ENCODE assay signal across 26 mouse cellular contexts in the genomic region with DNA sequence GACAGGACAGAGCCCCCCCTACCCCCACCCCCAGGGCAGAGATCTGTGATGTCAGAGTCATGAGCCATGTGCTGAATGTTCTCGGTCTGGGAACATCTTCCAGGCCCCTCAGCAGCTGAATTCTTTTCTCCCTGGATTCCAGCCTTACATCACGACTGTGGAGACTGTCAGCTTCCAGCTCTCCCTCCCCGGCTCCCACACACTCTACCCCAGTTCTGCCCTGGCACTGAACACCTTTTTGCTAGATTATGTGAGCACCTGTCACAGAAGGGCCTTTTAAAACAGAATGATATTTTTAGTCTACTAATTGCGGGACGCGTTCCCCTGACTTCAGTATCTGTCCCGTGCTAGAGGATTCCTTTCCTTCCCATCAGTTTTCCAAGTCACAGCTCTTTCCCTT. TPM values are rescaled to one million over a fixed set of nuclear protein-coding genes. Genes with fewer than 3 reads are reported as not detected.
A peak's percentile ranks its signal among the peaks of the same experiment; 100 is the strongest.
DNase-seq lines count a peak whose midpoint lies in the region; ATAC-seq and TF ChIP-seq lines count a peak whose summit lies in the region.
"Had no signal": no experiment of that assay in that cellular context is flagged by ENCODE, and none has a peak within 500 bp of the region (broad histone marks: within the 10 kb centered on the region; RNA-seq: fewer than 3 reads in every experiment).

No protein-coding gene starts in this region.

- ATAC-seq in forebrain, embryonic 13.5 days = no peak
- no peak for ATAC-seq in forebrain, postnatal 0 days
- ATAC-seq in intestine, embryonic 15.5 days = peak; percentile 15; the same call in 1 of the 2 replicates
- ATAC-seq in intestine, postnatal 0 days = no peak
- ATAC-seq: activated CD4-positive, CD25-positive, alpha-beta regulatory T cell, adult 4 months had no signal

- 0 out of 2 replicates have a peak overlapping the region, but pooled peaks have one; percentile 1 for H3K27ac ChIP-seq in forebrain, embryonic 13.5 days
- H3K27ac ChIP-seq in forebrain, postnatal 0 days (ENCODE audit: low read depth, low read length) = no peak overlapping the region
- H3K27ac ChIP-seq in intestine, embryonic 15.5 days = no peak overlapping the region
- no peak overlapping the region for H3K27ac ChIP-seq in intestine, postnatal 0 days (ENCODE audit: low read depth, low read length)
- H3K27ac ChIP-seq: hindbrain, embryonic 15.5 days had no signal

- H3K9me3 ChIP-seq in forebrain, embryonic 13.5 days (replicated peaks) = no peaks in the 10 kb centered on the region
- no peaks in the 10 kb centered on the region for H3K9me3 ChIP-seq in forebrain, postnatal 0 days (ENCODE audit: low read length)
- no peaks in the 10 kb centered on the region for H3K9me3 ChIP-seq in intestine, embryonic 15.5 days
- H3K9me3 ChIP-seq in intestine, postnatal 0 days (ENCODE audit: control insufficient read depth) = no peaks in the 10 kb centered on the region
- H3K9me3 ChIP-seq: hindbrain, embryonic 15.5 days had no signal

- H3K4me3 ChIP-seq in forebrain, embryonic 13.5 days = no peak overlapping the region
- no peak overlapping the region for H3K4me3 ChIP-seq in forebrain, postnatal 0 days (ENCODE audit: low read depth, low read length)
- H3K4me3 ChIP-seq in intestine, embryonic 15.5 days (replicated peaks) = no peak overlapping the region
- H3K4me3 ChIP-seq in intestine, postnatal 0 days (ENCODE audit: low read depth, low read length) = no peak overlapping the region
- H3K4me3 ChIP-seq: hindbrain, embryonic 15.5 days; megakaryocyte, embryonic 14.5 days; myocyte had no signal

- WGBS in forebrain, embryonic 13.5 days = 66% methylated on average over 7 of the region's 7 CpGs
- 62% methylated on average over 7 of the region's 7 CpGs for WGBS in forebrain, postnatal 0 days
- 53% methylated on average over 7 of the region's 7 CpGs for WGBS in intestine, embryonic 15.5 days
- 55% methylated on average over 7 of the region's 7 CpGs for WGBS in intestine, postnatal 0 days

- H3K36me3 ChIP-seq in forebrain, embryonic 13.5 days (ENCODE audit: poor library complexity, severe bottlenecking) = no peaks in the 10 kb centered on the region
- H3K36me3 ChIP-seq in forebrain, postnatal 0 days (ENCODE audit: insufficient read depth) = no peaks in the 10 kb centered on the region
- no peaks in the 10 kb centered on the region for H3K36me3 ChIP-seq in intestine, embryonic 15.5 days
- H3K36me3 ChIP-seq in intestine, postnatal 0 days (ENCODE audit: control insufficient read depth, insufficient read depth) = no peaks in the 10 kb centered on the region
- H3K36me3 ChIP-seq: G1E; hindbrain, embryonic 15.5 days had no signal

- H3K9ac ChIP-seq in forebrain, embryonic 13.5 days = no peak overlapping the region
- H3K9ac ChIP-seq in forebrain, postnatal 0 days = no peak overlapping the region
- H3K9ac ChIP-seq in intestine, embryonic 15.5 days = no peak overlapping the region
- no peak overlapping the region for H3K9ac ChIP-seq in intestine, postnatal 0 days (ENCODE audit: low read depth, low read length)
- H3K9ac ChIP-seq: hindbrain, embryonic 15.5 days had no signal

- peaks cover 15% of the 10 kb centered on the region; the same call in 1 of the 2 replicates for H3K27me3 ChIP-seq in forebrain, embryonic 13.5 days
- no peaks in the 10 kb centered on the region for H3K27me3 ChIP-seq in forebrain, postnatal 0 days (ENCODE audit: insufficient read depth, low read length)
- 0 out of 2 replicates have a peak, but pooled peaks cover 2% of the 10 kb centered on the region for H3K27me3 ChIP-seq in intestine, embryonic 15.5 days (replicated peaks)
- peaks cover 14% of the 10 kb centered on the region for H3K27me3 ChIP-seq in intestine, postnatal 0 days (replicated peaks; ENCODE audit: control insufficient read depth, insufficient read depth, low read length)
- H3K27me3 ChIP-seq: hindbrain, embryonic 15.5 days had no signal

- no peak overlapping the region for H3K4me2 ChIP-seq in forebrain, embryonic 13.5 days
- no peak overlapping the region for H3K4me2 ChIP-seq in forebrain, postnatal 0 days (ENCODE audit: low read depth)
- no peak overlapping the region for H3K4me2 ChIP-seq in intestine, embryonic 15.5 days (replicated peaks)
- no peak overlapping the region for H3K4me2 ChIP-seq in intestine, postnatal 0 days (replicated peaks; ENCODE audit: low read depth)
- H3K4me2 ChIP-seq: hindbrain, embryonic 15.5 days; liver, embryonic 11.5 days had no signal

- TF ChIP-seq CTCF in forebrain, postnatal 0 days (IDR thresholded peaks at IDR 0.05; ENCODE audit: low read depth) = no peak
- no peak for TF ChIP-seq CTCF in intestine, postnatal 0 days (IDR thresholded peaks at IDR 0.05; ENCODE audit: low read depth)

- no peak for DNase-seq in forebrain, postnatal 0 days
- DNase-seq in right cerebral cortex, adult 18-20 months = peak; percentile 38
- DNase-seq in right cerebral cortex, postnatal 25 days = no peak
- no peak for DNase-seq in kidney, adult 9 months
- DNase-seq: adrenal gland, postnatal 14 days; cerebellum, adult 18-20 months; gastrocnemius, postnatal 14 days; heart, adult 18-20 months; kidney, adult 8-10 months; kidney, postnatal 36 days; layer of hippocampus, adult 9-11 months; lung, adult 18-20 months; thymus, postnatal 25 days had no signal

- H3K4me1 ChIP-seq in forebrain, embryonic 13.5 days = peaks cover 47% of the 10 kb centered on the region
- peaks cover 14% of the 10 kb centered on the region for H3K4me1 ChIP-seq in forebrain, postnatal 0 days (ENCODE audit: insufficient read depth)
- H3K4me1 ChIP-seq in intestine, embryonic 15.5 days (replicated peaks) = peaks cover 28% of the 10 kb centered on the region
- H3K4me1 ChIP-seq in intestine, postnatal 0 days (replicated peaks; ENCODE audit: control insufficient read depth, insufficient read depth, low read length) = no peaks in the 10 kb centered on the region; the same call in 1 of the 2 replicates

RNA-seq across cellular contexts. Expression of gene Aqp6, which starts 10.4 kb away (rescaled TPM):
- polyA plus RNA-seq in forebrain, embryonic 13.5 days (2015; fragmentation: Nextera tagmentation; extraction: Ambion mirVana) = not detected in 2 replicates
- total RNA-seq in forebrain, postnatal 0 days (2014; rRNA removed) = not detected in 2 replicates
- 0.06 TPM in 1 of 2 replicates, not detected in the other for polyA plus RNA-seq in forebrain, postnatal 0 days (2015; fragmentation: Nextera tagmentation; extraction: Ambion mirVana)
- not detected in 2 replicates for polyA plus RNA-seq in intestine, embryonic 15.5 days (2015; fragmentation: Nextera tagmentation; extraction: Ambion mirVana)
- polyA plus RNA-seq in intestine, postnatal 0 days (2015; fragmentation: Nextera tagmentation; extraction: Ambion mirVana) = not detected in 2 replicates
- total RNA-seq: adrenal gland, postnatal 14 days; G1E; gastrocnemius, postnatal 14 days had no signal
- polyA plus RNA-seq: activated CD4-positive, CD25-positive, alpha-beta regulatory T cell, adult 4 months; forebrain, embryonic 11.5 days; G1E; heart, embryonic 16.5 days; limb, embryonic 11.5 days; liver, embryonic 11.5 days; myocyte; small intestine, adult 2 months had no signal

RNA-seq across cellular contexts. Expression of gene Aqp5, which starts 21.0 kb away (rescaled TPM):
- polyA plus RNA-seq in forebrain, embryonic 13.5 days (2015; fragmentation: Nextera tagmentation; extraction: Ambion mirVana) = 0.14 and 0.25 TPM in 2 replicates
- 0.46 and 0.76 TPM in 2 replicates for total RNA-seq in forebrain, postnatal 0 days (2014; rRNA removed)
- 0.59 and 0.64 TPM in 2 replicates for polyA plus RNA-seq in forebrain, postnatal 0 days (2015; fragmentation: Nextera tagmentation; extraction: Ambion mirVana)
- 0.65 and 1.1 TPM in 2 replicates for polyA plus RNA-seq in intestine, embryonic 15.5 days (2015; fragmentation: Nextera tagmentation; extraction: Ambion mirVana)
- 0.14 TPM in 1 of 2 replicates, not detected in the other for polyA plus RNA-seq in intestine, postnatal 0 days (2015; fragmentation: Nextera tagmentation; extraction: Ambion mirVana)
- total RNA-seq: gastrocnemius, postnatal 14 days had no signal
- polyA plus RNA-seq: activated CD4-positive, CD25-positive, alpha-beta regulatory T cell, adult 4 months; G1E; limb, embryonic 11.5 days had no signal

RNA-seq across cellular contexts. Expression of gene Aqp2, which starts 32.7 kb away (rescaled TPM):
- not detected in 2 replicates for polyA plus RNA-seq in forebrain, embryonic 13.5 days (2015; fragmentation: Nextera tagmentation; extraction: Ambion mirVana)
- not detected in 2 replicates for total RNA-seq in forebrain, postnatal 0 days (2014; rRNA removed)
- not detected in 2 replicates for polyA plus RNA-seq in forebrain, postnatal 0 days (2015; fragmentation: Nextera tagmentation; extraction: Ambion mirVana)
- 0.11 TPM in 1 of 2 replicates, not detected in the other for polyA plus RNA-seq in intestine, embryonic 15.5 days (2015; fragmentation: Nextera tagmentation; extraction: Ambion mirVana)
- not detected in 2 replicates for polyA plus RNA-seq in intestine, postnatal 0 days (2015; fragmentation: Nextera tagmentation; extraction: Ambion mirVana)
- total RNA-seq: gastrocnemius, postnatal 14 days; heart, adult 18-20 months had no signal
- polyA plus RNA-seq: activated CD4-positive, CD25-positive, alpha-beta regulatory T cell, adult 4 months; forebrain, embryonic 11.5 days; G1E; hindbrain, embryonic 15.5 days; limb, embryonic 11.5 days; liver, embryonic 11.5 days; small intestine, adult 2 months had no signal

RNA-seq across cellular contexts. Expression of gene Racgap1, which starts 39.9 kb away (rescaled TPM):
- 182 and 189 TPM in 2 replicates for polyA plus RNA-seq in forebrain, embryonic 13.5 days (2015; fragmentation: Nextera tagmentation; extraction: Ambion mirVana)
- 27.5 and 39.7 TPM in 2 replicates for total RNA-seq in forebrain, postnatal 0 days (2014; rRNA removed)
- 31.7 and 34.2 TPM in 2 replicates for polyA plus RNA-seq in forebrain, postnatal 0 days (2015; fragmentation: Nextera tagmentation; extraction: Ambion mirVana)
- polyA plus RNA-seq in intestine, embryonic 15.5 days (2015; fragmentation: Nextera tagmentation; extraction: Ambion mirVana) = 108 and 120 TPM in 2 replicates
- polyA plus RNA-seq in intestine, postnatal 0 days (2015; fragmentation: Nextera tagmentation; extraction: Ambion mirVana) = 23.2 and 25.7 TPM in 2 replicates

RNA-seq across cellular contexts. Expression of gene Asic1, which starts 58.6 kb away (rescaled TPM):
- 15.1 and 17.0 TPM in 2 replicates for polyA plus RNA-seq in forebrain, embryonic 13.5 days (2015; fragmentation: Nextera tagmentation; extraction: Ambion mirVana)
- 81.9 and 99.1 TPM in 2 replicates for total RNA-seq in forebrain, postnatal 0 days (2014; rRNA removed)
- 24.7 and 28.1 TPM in 2 replicates for polyA plus RNA-seq in forebrain, postnatal 0 days (2015; fragmentation: Nextera tagmentation; extraction: Ambion mirVana)
- 2.2 and 2.4 TPM in 2 replicates for polyA plus RNA-seq in intestine, embryonic 15.5 days (2015; fragmentation: Nextera tagmentation; extraction: Ambion mirVana)
- 1.4 and 2.1 TPM in 2 replicates for polyA plus RNA-seq in intestine, postnatal 0 days (2015; fragmentation: Nextera tagmentation; extraction: Ambion mirVana)
- polyA plus RNA-seq: G1E had no signal
